Mouse (Mus musculus): ENCODE measurements around the gene Traf3ip1.

- TF ChIP-seq FLI1 (IDR thresholded peaks at IDR 0.05; ENCODE audit: low read length) = no peak
- TF ChIP-seq GATA1 (IDR thresholded peaks at IDR 0.05; ENCODE audit: borderline replicate concordance, low read length) = no peak
Measured at GRCm38 (mm10) chr1:91504615-91505014, 10.2 kb downstream of the Traf3ip1 start.
